In the genomic region with DNA sequence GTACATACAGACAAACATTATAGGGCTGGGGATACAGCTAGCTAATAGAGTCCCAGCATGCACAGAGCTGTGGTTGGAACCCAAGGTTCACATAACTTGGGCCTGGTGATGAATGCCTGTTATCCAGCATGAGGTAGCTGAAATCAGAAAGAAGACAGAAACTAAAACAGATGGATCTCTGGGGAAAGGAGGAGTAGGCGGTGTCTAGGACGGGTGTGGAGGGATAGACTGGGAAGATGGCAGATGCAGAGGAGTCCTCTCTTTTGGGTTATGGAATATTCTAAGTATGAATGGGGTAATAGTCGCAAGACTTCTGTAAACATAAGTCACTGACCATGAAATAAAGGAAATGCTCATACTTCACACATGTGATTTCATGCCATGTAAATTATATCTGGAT, we compare ENCODE assay signal across 29 mouse cellular contexts.
"Had no signal": no experiment of that assay in that cellular context is flagged by ENCODE, and none has a peak within 500 bp of the region (broad histone marks: within the 10 kb centered on the region; RNA-seq: fewer than 3 reads in every experiment).

No protein-coding gene starts in this region.

- DNase-seq: left cerebral cortex, postnatal 4 days; liver; liver, embryonic 13.5 days; liver, postnatal 0 days; lung, adult 18-20 months; lung, adult 2 months; lung, embryonic 14.5 days; lung, postnatal 10 days; lung, postnatal 14 days; lung, postnatal 36 days; lung, postnatal 4 days; midbrain, embryonic 14.5 days had no signal

- H3K4me1 ChIP-seq: limb, embryonic 10.5 days; limb, embryonic 12.5 days; limb, embryonic 13.5 days; limb, embryonic 15.5 days; liver, embryonic 12.5 days; liver, embryonic 13.5 days; liver, embryonic 15.5 days; lung, embryonic 15.5 days; midbrain, embryonic 12.5 days; midbrain, embryonic 13.5 days; midbrain, embryonic 15.5 days had no signal

- H3K4me3 ChIP-seq: left cerebral cortex, adult 2 months; limb, embryonic 10.5 days; limb, embryonic 12.5 days; limb, embryonic 13.5 days; limb, embryonic 15.5 days; liver, embryonic 12.5 days; liver, embryonic 13.5 days; liver, embryonic 15.5 days; lung, embryonic 15.5 days; megakaryocyte, embryonic 14.5 days; midbrain, embryonic 12.5 days; midbrain, embryonic 13.5 days; midbrain, embryonic 15.5 days; myocyte had no signal

- H3K27ac ChIP-seq: left cerebral cortex, adult 2 months; limb, embryonic 10.5 days; limb, embryonic 12.5 days; limb, embryonic 13.5 days; limb, embryonic 15.5 days; liver, embryonic 12.5 days; liver, embryonic 13.5 days; liver, embryonic 14.5 days; liver, embryonic 15.5 days; lung, embryonic 15.5 days; macrophage; midbrain, embryonic 12.5 days; midbrain, embryonic 13.5 days; midbrain, embryonic 15.5 days had no signal

- H3K9me3 ChIP-seq: limb, embryonic 10.5 days; limb, embryonic 12.5 days; limb, embryonic 13.5 days; limb, embryonic 15.5 days; liver, embryonic 12.5 days; liver, embryonic 13.5 days; liver, embryonic 15.5 days; lung, embryonic 15.5 days; megakaryocyte, embryonic 14.5 days; midbrain, embryonic 12.5 days; midbrain, embryonic 13.5 days; midbrain, embryonic 15.5 days had no signal

- H3K36me3 ChIP-seq: limb, embryonic 10.5 days; limb, embryonic 12.5 days; limb, embryonic 13.5 days; limb, embryonic 15.5 days; liver, embryonic 12.5 days; liver, embryonic 13.5 days; liver, embryonic 15.5 days; lung, embryonic 15.5 days; midbrain, embryonic 12.5 days; midbrain, embryonic 13.5 days; midbrain, embryonic 15.5 days had no signal

- ATAC-seq: liver, embryonic 12.5 days; liver, postnatal 0 days; lung, postnatal 0 days; midbrain, embryonic 13.5 days; midbrain, embryonic 15.5 days; midbrain, embryonic 16.5 days had no signal

- H3K27me3 ChIP-seq: limb, embryonic 12.5 days; limb, embryonic 13.5 days; limb, embryonic 15.5 days; liver, embryonic 12.5 days; liver, embryonic 13.5 days; liver, embryonic 15.5 days; lung, embryonic 15.5 days; megakaryocyte, embryonic 14.5 days; midbrain, embryonic 12.5 days; midbrain, embryonic 13.5 days; midbrain, embryonic 15.5 days had no signal
